Mouse (Mus musculus) stomach, postnatal 0 days (tissue): ENCODE results near the gene Prelp.

Experiments
- CTCF ChIP-seq: IDR thresholded peaks from 2 replicates; pipeline ENCODE4 v1.5.1; 2016; ENCODE audit warnings: antibody characterized with exemption, low read depth, mild to moderate bottlenecking, moderate library complexity
- EP300 ChIP-seq: optimal IDR thresholded peaks from 2 replicates; pipeline ENCODE3; 2016; ENCODE audit warnings: antibody characterized with exemption

DNA sequence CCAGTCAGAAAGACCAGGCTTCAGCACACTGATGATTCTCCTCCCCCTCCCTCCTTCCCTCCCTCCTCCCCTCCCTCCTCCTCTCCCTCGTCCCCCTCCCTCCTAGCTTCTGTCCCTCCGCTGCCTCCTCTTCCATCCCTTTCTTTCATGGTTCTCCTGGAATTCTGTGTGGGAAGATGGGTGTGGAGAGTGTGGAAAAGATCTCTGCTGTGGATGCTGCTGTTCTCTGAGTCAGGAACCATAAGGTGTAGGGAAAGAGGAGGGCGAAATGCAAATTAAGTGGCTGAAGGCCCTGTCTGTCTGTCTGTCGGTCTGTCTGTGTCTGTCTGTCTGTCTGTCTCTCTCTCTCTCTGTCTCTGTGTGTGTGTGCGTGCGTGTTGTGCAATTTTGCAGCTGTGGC lies 23.9 kb downstream of the Prelp start:
- TF ChIP-seq CTCF (no peak), EP300 (no peak)
